Mouse (Mus musculus): ENCODE measurements around the gene Tent4a.

Tent4a gene

GRCm38 (mm10) chr13:69482751-69483150, 51.7 kb downstream of the Tent4a start:
- in situ Hi-C loops (cut with MboI, MseI), result loop anchor here (25.0 kb wide), 1 partner anchor 330 kb away; the partner anchor contains the start of gene Med10

- in situ Hi-C loops (cut with MboI, MseI), result loop anchor here (25.0 kb wide), 1 partner anchor 330 kb away; the partner anchor contains the start of gene Med10
Observed at GRCm38 (mm10) chr13:69481634-69482505, 52.5 kb downstream of the Tent4a start.

- in situ Hi-C loops (cut with MboI, MseI), result loop anchor here (25.0 kb wide), 1 partner anchor 331 kb away; the partner anchor contains the start of gene Med10
Observed at GRCm38 (mm10) chr13:69481026-69481425, 53.4 kb downstream of the Tent4a start.

GRCm38 (mm10) chr13:69479906-69480305, 54.5 kb downstream of the Tent4a start:
- in situ Hi-C loops (cut with MboI, MseI), result loop anchor here (10.0 to 25.0 kb wide), 2 partner anchors 332 to 1365 kb away; partner anchors contain the start of genes Adamts16 and Med10

GRCm38 (mm10) chr13:69478703-69479102, 55.7 kb downstream of the Tent4a start:
- in situ Hi-C loops (cut with MboI, MseI), result loop anchor here (10.0 to 25.0 kb wide), 2 partner anchors 334 to 1366 kb away; partner anchors contain the start of genes Adamts16 and Med10

- in situ Hi-C loops (cut with MboI, MseI), result no loop called here
Observed at GRCm38 (mm10) chr13:69460635-69461465, 73.6 kb downstream of the Tent4a start.

GRCm38 (mm10) chr13:69459657-69460458, 74.6 kb downstream of the Tent4a start:
- in situ Hi-C loops (cut with MboI, MseI), result no loop called here

GRCm38 (mm10) chr13:69458891-69459290, 75.5 kb downstream of the Tent4a start:
- in situ Hi-C loops (cut with MboI, MseI), result no loop called here

GRCm38 (mm10) chr13:69458461-69458860, 76.0 kb downstream of the Tent4a start:
- in situ Hi-C loops (cut with MboI, MseI), result no loop called here

GRCm38 (mm10) chr13:69457105-69457504, 77.3 kb downstream of the Tent4a start:
- in situ Hi-C loops (cut with MboI, MseI), result no loop called here

- in situ Hi-C loops (cut with MboI, MseI), result no loop called here
Observed at GRCm38 (mm10) chr13:69456641-69457040, 77.8 kb downstream of the Tent4a start.

GRCm38 (mm10) chr13:69455476-69456175, 78.8 kb downstream of the Tent4a start:
- in situ Hi-C loops (cut with MboI, MseI), result no loop called here
